Mouse (Mus musculus): ENCODE results near the gene Gm2056.
"Not testable (repeated sequence)": the region's sequence is repeated elsewhere in the genome, so short reads cannot be mapped to it uniquely, and the experiment has no call there.

DNA sequence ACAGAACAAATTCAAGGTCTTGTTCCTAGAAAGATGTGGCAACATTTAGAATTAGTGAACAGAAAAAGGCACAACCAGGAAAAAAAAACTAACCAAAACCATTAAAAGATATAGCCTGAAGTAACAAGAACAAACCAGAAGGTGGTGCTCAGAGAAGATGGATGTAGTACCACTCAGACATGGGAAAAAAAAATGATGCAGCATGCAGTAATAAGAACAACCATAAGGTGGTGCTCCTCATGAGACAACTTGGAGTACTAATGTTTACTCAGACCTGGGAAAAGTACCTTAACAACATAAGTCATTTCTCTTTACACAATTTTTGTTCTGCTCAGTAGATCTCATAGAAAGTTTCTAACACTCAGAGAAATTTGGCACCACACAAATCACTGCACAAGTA, 42.8 kb upstream of the Gm2056 start:
- not testable (repeated sequence) for TF ChIP-seq MAX (IDR thresholded peaks at IDR 0.05); CTCF (IDR thresholded peaks at IDR 0.05; ENCODE audit: control insufficient read depth, insufficient read depth, insufficient read length); MYOG (IDR thresholded peaks at IDR 0.05; ENCODE audit: control insufficient read depth, extremely low read depth, insufficient read length); CEBPB (IDR thresholded peaks at IDR 0.05; ENCODE audit: low read depth); USF1 (IDR thresholded peaks at IDR 0.05; ENCODE audit: low read depth); MYOD1 (IDR thresholded peaks at IDR 0.05; ENCODE audit: control insufficient read depth, insufficient read length, low read depth); FOSL1 (IDR thresholded peaks at IDR 0.05; ENCODE audit: insufficient read depth, low read length, poor library complexity, severe bottlenecking)
